Comparison of ENCODE assay signal across 8 mouse cellular contexts in the genomic region with DNA sequence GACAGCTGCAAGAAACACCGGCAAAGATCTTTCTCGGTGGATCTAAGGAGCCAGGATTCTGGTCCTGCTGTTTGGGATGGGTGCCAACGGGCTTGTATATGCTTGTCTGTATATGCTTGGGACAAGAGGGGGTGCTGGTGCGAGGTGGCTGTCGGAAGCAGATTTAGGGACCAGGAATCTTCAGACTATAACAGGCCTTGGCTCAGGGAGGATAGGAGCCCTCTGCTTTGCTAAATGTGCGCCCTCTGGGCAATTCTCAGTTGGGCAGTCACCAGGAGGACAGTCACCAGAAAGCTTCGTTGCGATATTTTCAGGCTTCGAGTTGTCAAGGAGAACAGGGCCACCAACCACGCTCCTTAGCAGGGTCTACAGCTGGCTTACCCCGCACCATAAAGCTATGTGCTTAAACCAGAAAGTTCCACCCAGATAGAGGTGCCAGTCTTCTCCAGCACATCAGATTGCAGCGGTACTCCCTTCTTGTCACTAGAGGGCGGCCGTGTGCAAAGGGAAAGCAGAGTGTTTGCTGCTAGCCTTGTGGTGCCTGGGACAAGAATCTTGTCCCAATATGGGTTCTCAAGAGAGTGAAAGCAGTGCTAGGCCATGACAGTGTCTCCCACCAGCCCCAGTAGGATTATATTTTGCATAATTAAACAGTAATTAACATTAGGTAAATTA. TPM values are rescaled to one million over a fixed set of nuclear protein-coding genes. Genes with fewer than 3 reads are reported as not detected.
DNase-seq lines count a peak whose midpoint lies in the region; ATAC-seq lines count a peak whose summit lies in the region.

No protein-coding gene starts in this region.

- H3K27me3 ChIP-seq in heart, embryonic 15.5 days, result no peaks in the 10 kb centered on the region
- H3K27me3 ChIP-seq in neural tube, embryonic 15.5 days (replicated peaks), result no peaks in the 10 kb centered on the region

- H3K36me3 ChIP-seq in heart, embryonic 15.5 days, result no peaks in the 10 kb centered on the region
- no peaks in the 10 kb centered on the region for H3K36me3 ChIP-seq in neural tube, embryonic 15.5 days

- no peaks in the 10 kb centered on the region for H3K4me1 ChIP-seq in heart, embryonic 15.5 days (replicated peaks)
- H3K4me1 ChIP-seq in neural tube, embryonic 15.5 days, result no peaks in the 10 kb centered on the region

- H3K27ac ChIP-seq in heart, embryonic 15.5 days, result no peak overlapping the region
- H3K27ac ChIP-seq in neural tube, embryonic 15.5 days (replicated peaks), result no peak overlapping the region

- DNase-seq in adrenal gland, adult 8-10 months, result peak; percentile 41
- DNase-seq in embryo, embryonic 11 days, result peak; percentile 83
- DNase-seq in kidney, postnatal 36 days, result peak; percentile 54 to 82
- peak; percentile 50 to 63 for DNase-seq in lung, adult 18-20 months
- DNase-seq in testis, postnatal 14 days (ENCODE audit: low spot score), result peak; percentile 55

- peak; percentile 69 for ATAC-seq in CD4-positive, CD25-positive, alpha-beta regulatory T cell, adult 4 months
- 0 out of 2 replicates have a peak, but pooled peaks have one; percentile 27 for ATAC-seq in heart, embryonic 15.5 days (replicated peaks; ENCODE audit: insufficient number of reproducible peaks, insufficient read depth, low FRiP score, low read depth)
- ATAC-seq in neural tube, embryonic 15.5 days (ENCODE audit: low FRiP score), result peak; percentile 73

- 35% methylated on average over 14 of the region's 14 CpGs for WGBS in heart, embryonic 15.5 days
- WGBS in neural tube, embryonic 15.5 days, result 39% methylated on average over 14 of the region's 14 CpGs

- no peak overlapping the region for H3K9ac ChIP-seq in heart, embryonic 15.5 days
- H3K9ac ChIP-seq in neural tube, embryonic 15.5 days (replicated peaks), result no peak overlapping the region

- H3K4me2 ChIP-seq in heart, embryonic 15.5 days, result no peak overlapping the region
- no peak overlapping the region for H3K4me2 ChIP-seq in neural tube, embryonic 15.5 days

- H3K4me3 ChIP-seq in heart, embryonic 15.5 days, result no peak overlapping the region
- no peak overlapping the region for H3K4me3 ChIP-seq in neural tube, embryonic 15.5 days (replicated peaks)

- no peaks in the 10 kb centered on the region for H3K9me3 ChIP-seq in heart, embryonic 15.5 days (replicated peaks)
- H3K9me3 ChIP-seq in neural tube, embryonic 15.5 days (replicated peaks), result no peaks in the 10 kb centered on the region

RNA-seq across cellular contexts. Expression of a gene that starts 12.5 kb away (rescaled TPM):
- not detected for polyA plus RNA-seq in CD4-positive, CD25-positive, alpha-beta regulatory T cell, adult 4 months (2017; shearing (Covaris generic))
- total RNA-seq in adrenal gland, adult 8-10 months (2022), result 10 to 100 TPM in 1 of 4 experiments, 1 to 10 TPM in 3; 1.8 to 11.3 (median 3.1) TPM
- polyA plus RNA-seq in heart, embryonic 15.5 days (2015; fragmentation: Nextera tagmentation; extraction: Ambion mirVana), result 0.87 and 1.9 TPM in 2 replicates
- polyA plus RNA-seq in neural tube, embryonic 15.5 days (2015; fragmentation: Nextera tagmentation; extraction: Ambion mirVana), result 25.4 and 40.3 TPM in 2 replicates

RNA-seq across cellular contexts. Expression of a gene that starts 13.4 kb away (rescaled TPM):
- not detected for polyA plus RNA-seq in CD4-positive, CD25-positive, alpha-beta regulatory T cell, adult 4 months (2017; shearing (Covaris generic))
- 1 to 10 TPM; 3.7 to 9.4 (median 5.6) TPM for total RNA-seq in adrenal gland, adult 8-10 months (2022)
- 0.15 and 0.24 TPM in 2 replicates for polyA plus RNA-seq in heart, embryonic 15.5 days (2015; fragmentation: Nextera tagmentation; extraction: Ambion mirVana)
- polyA plus RNA-seq in neural tube, embryonic 15.5 days (2015; fragmentation: Nextera tagmentation; extraction: Ambion mirVana), result 0.14 and 0.24 TPM in 2 replicates
